Mouse (Mus musculus): ENCODE measurements around the gene Wif1. TPM values are rescaled to one million over a fixed set of nuclear protein-coding genes. Genes with fewer than 3 reads are reported as not detected.
A peak's percentile ranks its signal among the peaks of the same experiment; 100 is the strongest.

Gene Wif1
- polyA plus RNA-seq, 1 experiment from 2014 or later, result 1.7 TPM

- Histone ChIP-seq H3K4me2 (replicated peaks; ENCODE audit: low read depth, low read length) (no peak overlapping the region), H3K27me3 (ENCODE audit: control insufficient read depth, insufficient read depth, low read length) (no peaks in the 10 kb centered on the region), H3K27ac (ENCODE audit: low read length) (no peak overlapping the region), H3K36me3 (ENCODE audit: control insufficient read depth, insufficient read depth, low read length) (no peaks in the 10 kb centered on the region), H3K9me3 (ENCODE audit: control insufficient read depth, low read depth, low read length) (no peaks in the 10 kb centered on the region), H3K4me3 (ENCODE audit: low read depth, low read length) (no peak overlapping the region), H3K9ac (replicated peaks; ENCODE audit: low read depth, low read length) (no peak overlapping the region), H3K4me1 (ENCODE audit: control insufficient read depth, insufficient read depth, low read length) (no peaks in the 10 kb centered on the region)
- no peak for ATAC-seq (ENCODE audit: insufficient number of reproducible peaks, insufficient read depth, low FRiP score, low read depth)
- WGBS, result 64% methylated on average over 10 of the region's 10 CpGs
These were observed 49.8 kb downstream of the Wif1 start for GRCm38 (mm10) chr10:121083512-121083911.

GRCm38 (mm10) chr10:121088679-121089078, 54.9 kb downstream of the Wif1 start:
- Histone ChIP-seq H3K4me2 (replicated peaks; ENCODE audit: low read depth, low read length) (no peak overlapping the region), H3K9ac (replicated peaks; ENCODE audit: low read depth, low read length) (no peak overlapping the region), H3K27ac (ENCODE audit: low read length) (no peak overlapping the region), H3K4me1 (ENCODE audit: control insufficient read depth, insufficient read depth, low read length) (0 out of 2 replicates have a peak, but pooled peaks cover 9% of the 10 kb centered on the region), H3K27me3 (ENCODE audit: control insufficient read depth, insufficient read depth, low read length) (no peaks in the 10 kb centered on the region), H3K36me3 (ENCODE audit: control insufficient read depth, insufficient read depth, low read length) (no peaks in the 10 kb centered on the region), H3K9me3 (ENCODE audit: control insufficient read depth, low read depth, low read length) (no peaks in the 10 kb centered on the region), H3K4me3 (ENCODE audit: low read depth, low read length) (no peak overlapping the region)
- ATAC-seq (ENCODE audit: insufficient number of reproducible peaks, insufficient read depth, low FRiP score, low read depth), result no peak
- 69% methylated on average over 5 of the region's 5 CpGs for WGBS

- no peaks in the 10 kb centered on the region for H3K36me3 ChIP-seq (ENCODE audit: control insufficient read depth, insufficient read depth, low read length)
- 2% methylated on average over 6 of the region's 6 CpGs for WGBS
- H3K4me2 ChIP-seq (replicated peaks; ENCODE audit: low read depth, low read length), result peak overlapping the region; percentile 36
- no peaks in the 10 kb centered on the region for H3K27me3 ChIP-seq (ENCODE audit: control insufficient read depth, insufficient read depth, low read length)
- 0 out of 2 replicates have a peak, but pooled peaks cover 9% of the 10 kb centered on the region for H3K4me1 ChIP-seq (ENCODE audit: control insufficient read depth, insufficient read depth, low read length)
- H3K4me3 ChIP-seq (ENCODE audit: low read depth, low read length), result 0 out of 2 replicates have a peak overlapping the region, but pooled peaks have one; percentile 1
- H3K9me3 ChIP-seq (ENCODE audit: control insufficient read depth, low read depth, low read length), result no peaks in the 10 kb centered on the region
- no peak overlapping the region for H3K27ac ChIP-seq (ENCODE audit: low read length)
- H3K9ac ChIP-seq (replicated peaks; ENCODE audit: low read depth, low read length), result no peak overlapping the region
- ATAC-seq (ENCODE audit: insufficient number of reproducible peaks, insufficient read depth, low FRiP score, low read depth), result no peak
These were observed 55.6 kb downstream of the Wif1 start for GRCm38 (mm10) chr10:121089312-121089711.

GRCm38 (mm10) chr10:121090006-121090405, 56.2 kb downstream of the Wif1 start:
- 18% methylated on average over 8 of the region's 8 CpGs for WGBS
- H3K9ac ChIP-seq (replicated peaks; ENCODE audit: low read depth, low read length), result no peak overlapping the region
- H3K4me3 ChIP-seq (ENCODE audit: low read depth, low read length), result no peak overlapping the region
- no peaks in the 10 kb centered on the region for H3K36me3 ChIP-seq (ENCODE audit: control insufficient read depth, insufficient read depth, low read length)
- H3K27me3 ChIP-seq (ENCODE audit: control insufficient read depth, insufficient read depth, low read length), result no peaks in the 10 kb centered on the region
- no peak overlapping the region for H3K27ac ChIP-seq (ENCODE audit: low read length)
- no peak overlapping the region; the same call in 1 of the 2 replicates for H3K4me2 ChIP-seq (replicated peaks; ENCODE audit: low read depth, low read length)
- H3K9me3 ChIP-seq (ENCODE audit: control insufficient read depth, low read depth, low read length), result no peaks in the 10 kb centered on the region
- H3K4me1 ChIP-seq (ENCODE audit: control insufficient read depth, insufficient read depth, low read length), result 0 out of 2 replicates have a peak, but pooled peaks cover 9% of the 10 kb centered on the region
- no peak for ATAC-seq (ENCODE audit: insufficient number of reproducible peaks, insufficient read depth, low FRiP score, low read depth)

- Histone ChIP-seq H3K4me2 (replicated peaks; ENCODE audit: low read depth, low read length) (no peak overlapping the region), H3K4me3 (ENCODE audit: low read depth, low read length) (no peak overlapping the region), H3K36me3 (ENCODE audit: control insufficient read depth, insufficient read depth, low read length) (no peaks in the 10 kb centered on the region), H3K27ac (ENCODE audit: low read length) (no peak overlapping the region), H3K9me3 (ENCODE audit: control insufficient read depth, low read depth, low read length) (no peaks in the 10 kb centered on the region), H3K9ac (replicated peaks; ENCODE audit: low read depth, low read length) (no peak overlapping the region), H3K4me1 (ENCODE audit: control insufficient read depth, insufficient read depth, low read length) (no peaks in the 10 kb centered on the region), H3K27me3 (ENCODE audit: control insufficient read depth, insufficient read depth, low read length) (no peaks in the 10 kb centered on the region; the same call in 1 of the 2 replicates)
- 38% methylated on average over 12 of the region's 12 CpGs for WGBS
- no peak for ATAC-seq (ENCODE audit: insufficient number of reproducible peaks, insufficient read depth, low FRiP score, low read depth)
These were observed 62.2 kb downstream of the Wif1 start for GRCm38 (mm10) chr10:121095948-121096347.

GRCm38 (mm10) chr10:121098263-121098662, 64.5 kb downstream of the Wif1 start:
- WGBS, result 79% methylated on average over 12 of the region's 12 CpGs
- H3K4me3 ChIP-seq (ENCODE audit: low read depth, low read length), result no peak overlapping the region
- no peak overlapping the region for H3K4me2 ChIP-seq (replicated peaks; ENCODE audit: low read depth, low read length)
- no peaks in the 10 kb centered on the region for H3K36me3 ChIP-seq (ENCODE audit: control insufficient read depth, insufficient read depth, low read length)
- H3K4me1 ChIP-seq (ENCODE audit: control insufficient read depth, insufficient read depth, low read length), result no peaks in the 10 kb centered on the region
- no peaks in the 10 kb centered on the region; the same call in 1 of the 2 replicates for H3K27me3 ChIP-seq (ENCODE audit: control insufficient read depth, insufficient read depth, low read length)
- no peaks in the 10 kb centered on the region for H3K9me3 ChIP-seq (ENCODE audit: control insufficient read depth, low read depth, low read length)
- no peak overlapping the region for H3K27ac ChIP-seq (ENCODE audit: low read length)
- no peak for ATAC-seq (ENCODE audit: insufficient number of reproducible peaks, insufficient read depth, low FRiP score, low read depth)
- H3K9ac ChIP-seq (replicated peaks; ENCODE audit: low read depth, low read length), result no peak overlapping the region

- Histone ChIP-seq H3K4me1 (ENCODE audit: control insufficient read depth, insufficient read depth, low read length) (no peaks in the 10 kb centered on the region), H3K27me3 (ENCODE audit: control insufficient read depth, insufficient read depth, low read length) (no peaks in the 10 kb centered on the region; the same call in 1 of the 2 replicates), H3K9ac (replicated peaks; ENCODE audit: low read depth, low read length) (no peak overlapping the region), H3K36me3 (ENCODE audit: control insufficient read depth, insufficient read depth, low read length) (no peaks in the 10 kb centered on the region), H3K4me3 (ENCODE audit: low read depth, low read length) (no peak overlapping the region), H3K27ac (ENCODE audit: low read length) (no peak overlapping the region), H3K9me3 (ENCODE audit: control insufficient read depth, low read depth, low read length) (no peaks in the 10 kb centered on the region), H3K4me2 (replicated peaks; ENCODE audit: low read depth, low read length) (no peak overlapping the region)
- 51% methylated on average over 11 of the region's 11 CpGs for WGBS
- no peak for ATAC-seq (ENCODE audit: insufficient number of reproducible peaks, insufficient read depth, low FRiP score, low read depth)
These were observed 65.9 kb downstream of the Wif1 start for GRCm38 (mm10) chr10:121099658-121100057.

- Histone ChIP-seq H3K4me1 (ENCODE audit: control insufficient read depth, insufficient read depth, low read length) (no peaks in the 10 kb centered on the region), H3K4me3 (ENCODE audit: low read depth, low read length) (no peak overlapping the region), H3K4me2 (replicated peaks; ENCODE audit: low read depth, low read length) (no peak overlapping the region), H3K27me3 (ENCODE audit: control insufficient read depth, insufficient read depth, low read length) (no peaks in the 10 kb centered on the region), H3K9me3 (ENCODE audit: control insufficient read depth, low read depth, low read length) (no peaks in the 10 kb centered on the region; the same call in 1 of the 2 replicates), H3K27ac (ENCODE audit: low read length) (no peak overlapping the region), H3K36me3 (ENCODE audit: control insufficient read depth, insufficient read depth, low read length) (no peaks in the 10 kb centered on the region), H3K9ac (replicated peaks; ENCODE audit: low read depth, low read length) (no peak overlapping the region)
- no peak for ATAC-seq (ENCODE audit: insufficient number of reproducible peaks, insufficient read depth, low FRiP score, low read depth)
These were observed 82.4 kb downstream of the Wif1 start for GRCm38 (mm10) chr10:121116115-121116514.

- H3K9ac ChIP-seq (replicated peaks; ENCODE audit: low read depth, low read length), result no peak overlapping the region
- no peak overlapping the region for H3K4me3 ChIP-seq (ENCODE audit: low read depth, low read length)
- 68% methylated on average over 4 of the region's 4 CpGs for WGBS
- no peaks in the 10 kb centered on the region for H3K27me3 ChIP-seq (ENCODE audit: control insufficient read depth, insufficient read depth, low read length)
- H3K36me3 ChIP-seq (ENCODE audit: control insufficient read depth, insufficient read depth, low read length), result no peaks in the 10 kb centered on the region
- H3K9me3 ChIP-seq (ENCODE audit: control insufficient read depth, low read depth, low read length), result no peaks in the 10 kb centered on the region; the same call in 1 of the 2 replicates
- no peak overlapping the region for H3K4me2 ChIP-seq (replicated peaks; ENCODE audit: low read depth, low read length)
- ATAC-seq (ENCODE audit: insufficient number of reproducible peaks, insufficient read depth, low FRiP score, low read depth), result no peak
- no peak overlapping the region for H3K27ac ChIP-seq (ENCODE audit: low read length)
- no peaks in the 10 kb centered on the region for H3K4me1 ChIP-seq (ENCODE audit: control insufficient read depth, insufficient read depth, low read length)
These were observed 82.9 kb downstream of the Wif1 start for GRCm38 (mm10) chr10:121116636-121117035.
